Mouse (Mus musculus) layer of hippocampus, adult 2 months (tissue): ENCODE results near the gene Ank3. TPM values are rescaled to one million over a fixed set of nuclear protein-coding genes. Genes with fewer than 3 reads are reported as not detected.
A peak's percentile ranks its signal among the peaks of the same experiment; 100 is the strongest.

Experiments
- DNase-seq, 2 experiments: peaks; one replicate each; pipeline ENCODE4 v3.0.0; 2022; ENCODE audit warnings: low spot score in 2 of 2
- H3K27ac ChIP-seq: fragments of 200-600 bp; 2 replicates; pipeline ENCODE4 v1.8.1; 2022
- H3K4me3 ChIP-seq: fragments of 200-600 bp; 2 replicates; pipeline ENCODE4 v1.8.1; 2022; ENCODE audit warnings: mild to moderate bottlenecking
- CTCF ChIP-seq: fragments of 200-600 bp; conservative IDR thresholded peaks from 2 replicates; pipeline ENCODE4 v1.8.1; 2022; ENCODE audit warnings: antibody characterized with exemption, mild to moderate bottlenecking, moderate library complexity
- total RNA-seq, 2 experiments: library from RNA; stranded (reverse); gene quantifications; 2 replicates each; pipeline ENCODE4 v1.2.3; 2021

Ank3 gene
- total RNA-seq, 2 experiments from 2014 or later: 474 to 477 TPM

DNA sequence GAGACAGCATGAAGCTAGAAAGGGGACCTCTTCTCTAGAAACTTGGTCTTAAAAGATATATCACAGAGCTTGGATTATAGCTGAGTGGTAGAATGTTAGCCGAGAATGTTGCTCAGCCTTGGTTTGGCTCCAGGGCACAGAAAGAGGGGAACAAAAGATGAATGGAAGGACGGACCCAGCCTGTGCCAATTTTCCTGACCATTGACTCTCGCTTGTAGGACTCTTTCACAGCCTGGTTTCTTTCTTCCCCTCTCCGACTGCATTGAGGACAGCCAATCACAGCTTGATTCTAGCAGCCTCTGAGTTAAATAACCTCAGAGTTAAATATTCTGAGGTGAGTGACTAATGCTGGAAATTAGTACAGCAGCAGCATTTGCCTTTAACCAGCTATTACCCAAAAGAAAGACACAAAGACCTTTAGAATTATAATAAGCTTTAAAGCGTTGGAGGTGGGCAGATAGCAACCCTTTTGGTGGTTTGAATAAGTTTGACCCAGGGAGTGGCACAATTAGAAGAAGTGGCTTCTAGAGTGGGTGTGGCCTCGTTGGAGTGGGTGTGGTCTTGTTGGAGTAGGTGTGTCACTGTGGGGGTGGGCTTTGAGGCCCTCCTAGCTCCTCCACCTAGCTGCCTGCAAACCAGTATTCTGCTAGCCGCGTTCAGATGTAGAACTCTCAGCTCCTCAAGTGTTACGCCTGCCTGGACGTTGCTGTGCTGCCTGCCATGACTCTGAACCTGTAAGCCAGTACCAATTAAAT, 24.6 kb upstream of the Ank3 start:
- Histone ChIP-seq H3K4me3 (no peak overlapping the region), H3K27ac (no peak overlapping the region)
- no peak for DNase-seq
- no peak for TF ChIP-seq CTCF

- no peak overlapping the region for H3K4me3 ChIP-seq
- TF ChIP-seq CTCF: peak; percentile 54
- no peak for DNase-seq
- no peak overlapping the region for H3K27ac ChIP-seq
These were observed 23.4 kb upstream of the Ank3 start for GRCm38 (mm10) chr10:69375154-69375553.

DNA sequence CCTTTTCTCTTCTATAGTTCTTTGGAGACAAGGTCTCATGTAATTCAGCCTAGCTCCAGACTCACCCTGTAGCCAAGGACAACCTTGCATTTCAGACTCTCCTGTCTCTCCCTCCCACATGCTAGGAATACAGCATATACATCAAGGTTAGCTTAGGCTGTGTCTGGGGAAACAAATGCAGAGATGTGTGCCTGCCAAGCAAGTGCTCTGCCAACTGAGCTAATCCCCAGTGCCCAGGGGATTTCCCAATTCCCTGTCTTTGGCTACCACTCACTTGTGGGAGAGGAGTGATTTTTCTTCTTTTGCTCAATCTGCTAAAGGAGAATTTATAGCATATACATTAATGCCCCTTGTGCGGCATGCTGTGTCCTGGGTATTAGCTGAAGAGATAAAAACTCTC, 15.4 kb upstream of the Ank3 start:
- no peak overlapping the region for H3K27ac ChIP-seq
- DNase-seq: no peak
- no peak for TF ChIP-seq CTCF

DNA sequence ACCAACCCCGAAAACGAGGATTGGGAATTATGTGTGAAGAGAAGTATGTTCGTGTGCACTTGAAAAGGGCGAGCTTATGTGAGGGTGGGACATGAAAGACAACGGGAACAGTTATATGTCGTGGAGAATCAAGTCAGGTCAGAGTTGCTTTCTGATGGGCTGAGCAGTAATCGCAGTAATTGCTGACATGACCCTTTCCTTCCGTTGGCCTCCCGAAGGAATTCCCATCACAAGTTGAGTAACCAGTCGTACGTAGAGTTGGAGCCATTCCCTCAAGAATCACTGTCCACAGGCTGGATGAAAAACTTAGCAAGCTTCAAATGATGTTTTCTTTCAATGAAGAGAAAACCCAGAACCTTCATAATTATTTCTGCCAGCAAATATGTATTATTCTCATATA, 13.9 kb upstream of the Ank3 start:
- TF ChIP-seq CTCF: no peak
- H3K4me3 ChIP-seq: no peak overlapping the region
- no peak for DNase-seq
- no peak overlapping the region for H3K27ac ChIP-seq

More for the DNA sequence above, 15.4 kb upstream of the Ank3 start:
- no peak overlapping the region for H3K4me3 ChIP-seq

- no peak overlapping the region for H3K27ac ChIP-seq
- no peak for DNase-seq
- no peak for TF ChIP-seq CTCF
- no peak overlapping the region for H3K4me3 ChIP-seq
These were observed 13.4 kb upstream of the Ank3 start for GRCm38 (mm10) chr10:69385136-69385535.

- TF ChIP-seq CTCF: no peak
- Histone ChIP-seq H3K27ac (no peak overlapping the region), H3K4me3 (no peak overlapping the region)
- no peak for DNase-seq
These were observed 11.8 kb upstream of the Ank3 start for GRCm38 (mm10) chr10:69386767-69387166.

DNA sequence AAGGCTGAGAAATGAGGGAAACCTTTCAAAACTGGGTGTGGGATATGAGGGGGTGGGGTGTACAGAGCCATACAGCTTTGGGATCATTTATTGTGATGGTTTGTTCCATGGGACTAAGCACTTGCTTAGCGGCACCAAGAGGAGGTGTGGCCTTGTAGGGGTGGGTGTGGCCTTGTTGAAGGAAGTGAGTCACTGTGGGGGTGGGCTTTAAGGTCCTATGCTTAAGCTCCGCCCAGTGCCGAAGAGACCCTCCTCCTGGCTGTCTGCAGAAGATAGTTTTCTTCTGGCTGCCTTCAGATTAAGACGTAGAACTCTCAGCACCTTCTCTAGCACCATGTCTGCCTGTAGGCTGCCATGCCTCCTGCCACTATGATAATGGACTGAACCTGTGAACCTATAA, 9.1 kb upstream of the Ank3 start:
- no peak for DNase-seq
- no peak for TF ChIP-seq CTCF
- no peak overlapping the region for H3K27ac ChIP-seq
- H3K4me3 ChIP-seq: no peak overlapping the region

DNA sequence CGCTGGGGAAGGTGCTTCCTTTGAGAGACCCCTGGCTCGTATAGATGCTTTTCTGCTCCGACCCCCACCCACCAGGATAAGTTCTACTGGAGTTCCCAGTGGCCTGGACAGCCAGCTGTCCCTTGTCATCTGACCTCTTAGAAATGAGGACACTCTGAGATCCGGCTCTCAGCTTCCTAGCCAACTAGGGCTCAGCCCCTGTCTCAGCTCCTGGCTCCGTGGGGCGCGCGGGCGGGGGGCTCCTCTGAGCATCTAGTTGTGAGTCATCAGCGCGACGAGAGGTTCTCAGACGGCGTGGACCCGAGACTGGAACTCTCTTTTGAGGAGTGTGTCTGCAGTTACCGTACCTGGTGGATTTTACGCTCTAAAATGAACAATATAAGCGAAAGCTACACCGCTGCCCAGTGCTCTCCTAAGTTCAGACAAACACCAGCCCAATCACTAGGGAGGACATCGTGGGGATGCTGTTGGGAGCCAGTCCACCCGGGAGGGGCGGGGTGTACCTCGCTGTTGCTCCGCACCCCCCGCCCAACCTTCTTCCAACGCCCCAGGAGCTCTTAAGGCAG, 293 bp upstream of the Ank3 start:
- Histone ChIP-seq H3K4me3 (peak overlapping the region; percentile 59), H3K27ac (no peak overlapping the region)
- DNase-seq: no peak
- no peak for TF ChIP-seq CTCF

DNA sequence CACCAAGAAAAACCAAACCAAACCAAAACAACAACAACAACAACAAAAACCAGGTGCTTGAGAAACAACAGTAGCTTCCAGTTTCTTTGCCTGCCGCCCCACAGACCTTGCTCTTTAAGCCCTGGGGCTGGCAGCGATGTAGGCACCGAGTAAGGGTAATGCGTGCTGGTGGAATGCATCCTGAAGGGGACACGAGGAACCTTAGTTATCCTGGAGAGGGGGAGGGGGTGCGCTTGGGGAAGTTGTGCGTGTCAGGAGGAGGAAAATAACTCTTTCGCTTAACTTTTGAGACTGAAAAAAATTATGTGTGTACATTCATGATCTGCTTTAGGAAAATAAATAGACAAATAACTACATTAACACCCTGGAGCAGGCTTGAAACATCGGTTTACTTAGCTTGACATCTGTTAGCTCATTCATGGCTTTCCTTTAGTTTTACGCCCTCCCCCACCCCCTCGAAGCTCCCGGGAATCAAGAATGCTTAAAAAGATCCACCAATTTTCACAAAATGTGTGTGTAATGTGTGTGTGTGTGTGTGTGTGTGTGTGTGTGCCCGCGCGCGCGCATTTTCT, 1.3 kb downstream of the Ank3 start:
- TF ChIP-seq CTCF: no peak
- DNase-seq: no peak
- Histone ChIP-seq H3K4me3 (peak overlapping the region; percentile 59), H3K27ac (no peak overlapping the region)

DNA sequence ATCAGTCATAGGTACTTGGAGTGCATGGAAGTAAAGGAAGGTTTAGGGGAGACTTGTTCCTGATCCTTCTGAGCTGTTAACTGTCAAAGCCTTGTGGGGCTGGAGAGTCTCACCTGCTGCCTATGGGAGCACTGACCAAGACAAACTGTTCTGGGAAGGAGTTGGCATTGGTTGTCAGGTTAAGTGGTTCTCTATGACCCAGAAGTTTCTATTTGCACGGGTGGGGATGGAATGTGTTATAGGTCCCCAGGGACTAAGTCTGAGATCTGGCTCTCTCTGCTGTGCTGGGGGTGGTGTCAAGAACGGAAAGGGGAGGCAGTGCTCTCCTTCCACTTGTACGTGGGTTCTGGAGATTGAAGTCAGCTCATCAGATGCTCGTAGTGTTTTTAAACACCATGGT, 6.9 kb downstream of the Ank3 start:
- DNase-seq: no peak
- no peak for TF ChIP-seq CTCF
- Histone ChIP-seq H3K4me3 (no peak overlapping the region), H3K27ac (no peak overlapping the region)

GRCm38 (mm10) chr10:69414888-69415287, 16.3 kb downstream of the Ank3 start:
- Histone ChIP-seq H3K4me3 (no peak overlapping the region), H3K27ac (no peak overlapping the region)
- DNase-seq: no peak
- TF ChIP-seq CTCF: no peak

DNA sequence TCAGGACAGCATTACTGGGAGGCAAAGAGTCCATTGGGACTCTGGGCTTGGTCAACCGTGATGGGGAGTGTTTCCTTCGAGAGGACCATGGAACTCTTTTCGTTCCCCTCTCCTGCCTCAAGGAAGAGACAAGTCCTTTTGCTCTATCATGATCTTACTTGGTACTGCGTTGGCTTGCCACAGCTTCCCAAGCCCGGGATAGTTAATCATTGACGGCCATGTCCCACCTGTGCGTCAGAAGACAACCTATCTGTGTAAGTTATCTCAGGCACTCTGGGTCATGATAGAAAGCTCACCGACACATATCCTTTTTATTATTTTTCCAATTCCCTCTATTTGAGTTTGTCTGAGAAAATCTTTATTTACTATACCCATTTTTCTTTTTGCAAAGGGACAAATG, 20.1 kb downstream of the Ank3 start:
- no peak for TF ChIP-seq CTCF

GRCm38 (mm10) chr10:69420306-69420705, 21.7 kb downstream of the Ank3 start:
- no peak for DNase-seq
- no peak for TF ChIP-seq CTCF

More for the DNA sequence above, 20.1 kb downstream of the Ank3 start:
- Histone ChIP-seq H3K4me3 (no peak overlapping the region), H3K27ac (no peak overlapping the region)
- DNase-seq: no peak

DNA sequence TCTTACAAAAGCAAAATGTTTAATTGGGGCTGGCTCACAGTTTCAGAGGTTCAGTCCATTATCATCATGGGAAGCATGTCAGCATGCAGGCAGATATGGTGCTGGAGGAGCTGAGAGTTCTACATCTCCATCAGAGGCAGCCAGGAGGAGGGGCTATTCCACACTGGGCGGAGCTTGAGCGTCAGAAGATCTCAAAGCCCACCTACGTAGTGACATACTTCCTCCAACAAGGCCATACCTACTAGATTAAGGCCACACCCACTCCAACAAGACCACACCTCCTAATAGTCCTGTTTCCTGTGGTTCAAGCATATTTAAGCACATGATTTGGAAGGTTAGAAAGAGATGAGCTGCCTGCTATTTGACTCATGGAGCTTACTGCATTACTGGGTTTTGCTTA, 25.5 kb downstream of the Ank3 start:
- DNase-seq: no peak
- no peak overlapping the region for H3K27ac ChIP-seq
- no peak for TF ChIP-seq CTCF
- H3K4me3 ChIP-seq: no peak overlapping the region

More at GRCm38 (mm10) chr10:69420306-69420705, 21.7 kb downstream of the Ank3 start:
- no peak overlapping the region for H3K4me3 ChIP-seq
- H3K27ac ChIP-seq: no peak overlapping the region
